Mouse (Mus musculus) lung, embryonic 14.5 days (tissue): ENCODE measurements around the gene Hist1h3b. TPM values are rescaled to one million over a fixed set of nuclear protein-coding genes. Genes with fewer than 3 reads are reported as not detected.
"Not testable (repeated sequence)": the region's sequence is repeated elsewhere in the genome, so short reads cannot be mapped to it uniquely, and the experiment has no call there.

Source experiments
- ATAC-seq: fragments of 200-750 bp; cut with Nextera tagmentation; 2 replicates; pipeline ENCODE4 v1.8.0; 2017; ENCODE audit warnings: mild to moderate bottlenecking, moderate TSS enrichment, moderate library complexity; ENCODE audit not compliant: insufficient read depth
- DNase-seq: peaks from one replicate; pipeline ENCODE4 v3.0.0-alpha.2; 2015
- H3K27ac ChIP-seq: fragments of 300-500 bp; sonication (generic); 2 replicates; pipeline ENCODE4 v1.5.1; 2014; ENCODE audit warnings: low read depth, mild to moderate bottlenecking, moderate library complexity
- H3K27me3 ChIP-seq: fragments of 300-500 bp; sonication (generic); 2 replicates; pipeline ENCODE4 v1.6.1; 2014; ENCODE audit warnings: low read length, control low read depth; ENCODE audit not compliant: insufficient read depth
- H3K36me3 ChIP-seq: fragments of 300-500 bp; sonication (generic); 2 replicates; pipeline ENCODE4 v1.6.1; 2014; ENCODE audit warnings: control low read depth; ENCODE audit not compliant: insufficient read depth
- H3K4me1 ChIP-seq: fragments of 300-500 bp; sonication (generic); 2 replicates; pipeline ENCODE4 v1.6.1; 2014; ENCODE audit warnings: antibody characterized with exemption, control low read depth; ENCODE audit not compliant: insufficient read depth
- H3K4me2 ChIP-seq: fragments of 300-500 bp; sonication (generic); 2 replicates; pipeline ENCODE4 v1.6.1; 2014; ENCODE audit warnings: mild to moderate bottlenecking
- H3K4me3 ChIP-seq: fragments of 300-500 bp; sonication (generic); 2 replicates; pipeline ENCODE4 v1.5.1; 2014; ENCODE audit warnings: low read depth, low read length
- H3K9ac ChIP-seq: fragments of 300-500 bp; sonication (generic); 2 replicates; pipeline ENCODE4 v1.6.1; 2014
- H3K9me3 ChIP-seq: fragments of 300-500 bp; sonication (generic); 2 replicates; pipeline ENCODE4 v1.6.1; 2016; ENCODE audit warnings: low read depth, low read length, control low read depth
- CTCF ChIP-seq: IDR thresholded peaks from 2 replicates; pipeline ENCODE4 v1.5.1; 2016; ENCODE audit warnings: antibody characterized with exemption, low read depth
- WGBS: fragments of 180-500 bp; shearing (Covaris S2); extraction: QIAGEN DNeasy Blood & Tissue Kit; methylation state at CpG from one replicate; pipeline ENCODE4 v1.1.7; 2014; 5-methylcytosine and 5-hydroxymethylcytosine counted together
- polyA plus RNA-seq: library from polyadenylated mRNA; unstranded; fragments of >200 nt; fragmentation: Nextera tagmentation; extraction: Ambion mirVana; gene quantifications from 2 replicates; pipeline ENCODE4 v1.2.1, GENCODE M21; 2014

Gene Hist1h3b
- polyA plus RNA-seq, 1 experiment from 2014 or later: 18.4 TPM

DNA sequence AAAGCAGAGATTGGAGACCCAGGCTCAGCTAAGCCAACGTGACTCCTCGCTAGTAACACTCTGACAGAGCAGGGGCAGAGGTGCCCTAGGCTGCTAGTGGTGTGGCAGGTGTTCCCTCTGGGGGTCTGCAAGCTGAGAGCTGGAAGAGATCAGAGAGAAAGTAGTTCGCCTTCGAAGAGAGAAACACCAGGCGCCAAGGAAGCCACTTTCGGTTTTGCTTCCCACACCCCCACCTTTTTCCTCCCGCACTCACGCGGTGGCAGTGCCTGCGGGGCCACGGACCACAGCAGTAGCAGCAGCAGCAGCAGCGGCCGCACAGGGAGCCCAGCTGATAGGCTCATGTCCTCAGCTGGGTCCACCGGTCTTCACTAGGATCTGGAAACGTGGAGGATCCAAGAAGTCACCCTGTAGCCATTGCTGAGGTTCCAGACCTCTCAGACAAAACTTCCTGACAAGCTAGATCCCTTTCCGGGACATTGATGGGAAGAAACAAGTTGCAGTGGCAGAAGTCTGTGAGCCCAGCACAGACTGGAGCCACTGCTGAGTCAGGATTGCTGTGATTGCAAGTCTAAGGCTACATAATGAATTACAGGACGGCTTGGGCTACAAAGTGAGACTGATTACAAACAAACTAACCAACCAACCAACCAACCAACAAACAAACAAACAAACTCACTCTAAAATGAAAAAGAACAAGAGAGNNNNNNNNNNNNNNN lies 41.5 kb upstream of the Hist1h3b start, which contains the start of gene Hfe:
Gene Hfe, minus strand, starts transcription at position 481 of the 716 bp plus-strand sequence.
- H3K9ac ChIP-seq: peak within 1 kb of the TSS; percentile 61
- no peaks in the 10 kb centered on the region; the same call in 1 of the 2 replicates for H3K4me1 ChIP-seq
- H3K4me2 ChIP-seq: peak within 1 kb of the TSS; percentile 80
- peak within 1 kb of the TSS; percentile 41 for H3K4me3 ChIP-seq
- H3K36me3 ChIP-seq: no peaks in the 10 kb centered on the region
- TF ChIP-seq CTCF: no peak
- no peaks in the 10 kb centered on the region for H3K9me3 ChIP-seq
- ATAC-seq: peak; percentile 52
- H3K27ac ChIP-seq: peak within 1 kb of the TSS; percentile 18; the same call in 1 of the 2 replicates
- peak; percentile 68 for DNase-seq
- WGBS: 5% methylated on average over 17 of the region's 17 CpGs
- no peaks in the 10 kb centered on the region for H3K27me3 ChIP-seq

DNA sequence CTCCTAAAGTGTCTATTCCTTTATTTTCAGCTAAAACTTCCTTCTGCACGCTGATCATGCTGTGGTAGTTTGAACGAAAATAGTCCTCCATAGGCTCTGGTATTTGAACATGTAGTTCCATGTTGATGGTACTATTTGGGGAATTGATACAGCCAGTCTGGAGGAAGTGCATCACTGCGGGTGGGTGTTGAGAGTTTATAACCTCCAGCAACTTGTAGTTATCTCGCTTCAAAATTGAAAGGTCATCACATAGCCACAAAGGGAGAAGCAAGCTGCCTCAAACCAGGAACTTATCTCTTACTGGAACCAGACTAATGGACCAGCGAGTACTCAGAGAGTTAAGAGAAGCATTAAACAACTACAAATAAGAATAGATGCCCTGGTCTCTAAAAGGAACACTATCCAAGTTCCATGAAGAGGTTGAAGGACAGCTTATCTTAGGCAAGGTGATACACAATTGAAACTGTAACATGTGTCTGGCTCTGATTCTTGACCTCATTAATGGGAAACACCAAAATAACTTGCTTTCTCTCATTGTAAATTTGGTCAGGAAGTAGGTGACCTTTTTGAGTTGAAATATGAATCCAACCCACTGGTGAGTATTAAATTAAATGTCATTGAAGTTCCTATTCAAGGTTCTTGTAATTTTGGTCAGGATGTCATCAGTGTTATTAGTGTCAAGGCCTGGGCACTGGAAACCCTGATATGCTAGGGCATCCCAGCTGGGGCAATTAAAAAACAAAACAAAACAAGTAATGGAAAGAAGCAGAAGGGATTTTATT lies 35.6 kb upstream of the Hist1h3b start:
- TF ChIP-seq CTCF: no peak
- no peak for ATAC-seq
- 84% methylated on average over 5 of the region's 5 CpGs for WGBS

DNA sequence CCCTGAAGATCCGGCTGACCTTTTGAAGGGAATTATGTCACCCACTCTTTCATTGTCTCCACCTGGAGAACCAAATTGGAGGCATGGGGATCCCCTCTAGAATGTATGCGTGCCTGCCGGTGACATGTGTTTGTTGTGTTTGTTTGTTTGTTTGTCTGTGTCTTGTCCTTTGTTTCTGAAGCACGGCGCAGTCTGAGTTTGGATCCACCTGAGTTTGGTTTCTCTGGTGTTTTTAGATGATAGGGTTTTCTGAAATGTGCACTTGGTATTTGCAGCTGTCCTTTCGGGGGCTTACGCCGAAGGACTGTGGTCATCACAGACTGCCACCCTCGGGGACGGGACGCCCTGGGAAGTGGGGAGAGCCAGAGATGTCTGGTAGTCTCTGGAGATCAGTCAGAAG lies 34.9 kb upstream of the Hist1h3b start:
- DNase-seq: no peak

More for the DNA sequence above, 35.6 kb upstream of the Hist1h3b start:
- H3K4me3 ChIP-seq: no peak overlapping the region
- H3K36me3 ChIP-seq: no peaks in the 10 kb centered on the region
- H3K27ac ChIP-seq: no peak overlapping the region
- H3K9ac ChIP-seq: no peak overlapping the region
- H3K4me2 ChIP-seq: no peak overlapping the region
- no peaks in the 10 kb centered on the region; the same call in 1 of the 2 replicates for H3K9me3 ChIP-seq
- no peak for DNase-seq
- no peaks in the 10 kb centered on the region for H3K27me3 ChIP-seq
- no peaks in the 10 kb centered on the region for H3K4me1 ChIP-seq

DNA sequence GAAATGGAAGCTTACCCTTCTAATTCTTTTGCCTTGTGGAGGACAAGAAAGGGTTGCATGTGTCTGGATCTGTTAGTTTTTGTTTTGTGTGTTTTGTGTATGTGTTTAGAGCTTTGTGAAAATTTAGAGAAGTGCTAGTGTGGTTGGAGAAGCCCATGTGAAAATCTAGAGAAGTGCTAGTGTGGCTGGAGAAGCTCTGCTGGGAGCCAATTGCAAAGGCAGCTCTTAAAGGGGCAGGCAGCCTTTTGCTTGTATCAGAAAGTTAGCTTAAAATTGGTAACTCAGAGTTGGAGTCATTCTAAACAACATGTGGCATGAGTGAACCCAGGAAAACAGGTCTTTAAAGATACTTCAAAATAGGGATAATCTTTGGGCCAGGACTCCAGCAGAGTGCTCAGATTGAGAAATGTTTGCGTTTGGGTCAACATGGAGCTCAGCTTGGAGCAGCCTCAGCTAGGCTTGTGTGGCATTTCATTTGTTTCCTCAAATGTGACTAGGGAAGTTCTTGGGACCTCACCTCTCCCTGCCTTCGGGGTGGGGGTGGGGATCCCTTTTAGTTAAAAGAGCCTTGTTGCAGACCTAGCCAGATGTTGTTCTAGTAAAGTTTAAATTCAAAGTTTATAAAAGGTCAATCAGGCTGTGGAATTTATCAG lies 34.3 kb upstream of the Hist1h3b start:
- not testable (repeated sequence) for DNase-seq, H3K36me3 ChIP-seq, H3K9me3 ChIP-seq, H3K4me3 ChIP-seq, H3K4me2 ChIP-seq, H3K4me1 ChIP-seq, H3K9ac ChIP-seq, ATAC-seq, H3K27ac ChIP-seq, H3K27me3 ChIP-seq
- 6% methylated on average over 2 of the region's 2 CpGs for WGBS

More for the DNA sequence above, 34.9 kb upstream of the Hist1h3b start:
- no peak for TF ChIP-seq CTCF
- no peak overlapping the region for H3K9ac ChIP-seq
- H3K4me3 ChIP-seq: no peak overlapping the region
- no peak overlapping the region for H3K4me2 ChIP-seq
- H3K4me1 ChIP-seq: no peaks in the 10 kb centered on the region
- ATAC-seq: no peak
- no peaks in the 10 kb centered on the region for H3K27me3 ChIP-seq
- 39% methylated on average over 11 of the region's 11 CpGs for WGBS
- H3K27ac ChIP-seq: no peak overlapping the region
- no peaks in the 10 kb centered on the region; the same call in 1 of the 2 replicates for H3K9me3 ChIP-seq
- H3K36me3 ChIP-seq: no peaks in the 10 kb centered on the region

DNA sequence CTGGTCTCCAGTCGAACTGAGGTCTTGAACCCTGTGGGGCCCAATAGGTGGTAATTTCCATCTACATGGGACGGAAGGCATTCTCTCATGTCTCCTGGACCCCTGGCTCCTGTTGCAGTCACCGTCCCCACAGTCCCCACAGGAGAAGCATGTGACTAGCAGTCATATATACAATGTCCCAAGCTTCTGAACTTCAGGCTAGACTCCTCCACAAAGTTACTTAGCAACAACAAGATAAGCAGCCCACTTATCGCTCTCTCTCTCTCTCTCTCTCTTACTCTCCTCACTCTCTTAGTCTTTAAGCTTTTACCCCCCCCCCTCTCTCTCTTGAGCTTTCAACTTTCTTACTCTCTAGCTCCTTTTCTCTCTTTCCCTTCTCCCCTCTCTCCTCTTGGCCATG lies 27.8 kb upstream of the Hist1h3b start:
- TF ChIP-seq CTCF: no peak
- Histone ChIP-seq H3K4me2 (no peak overlapping the region), H3K4me3 (no peak overlapping the region), H3K27me3 (no peaks in the 10 kb centered on the region), H3K27ac (no peak overlapping the region), H3K36me3 (no peaks in the 10 kb centered on the region), H3K4me1 (0 out of 2 replicates have a peak, but pooled peaks cover 4% of the 10 kb centered on the region), H3K9ac (no peak overlapping the region), H3K9me3 (no peaks in the 10 kb centered on the region; the same call in 1 of the 2 replicates)
- ATAC-seq: no peak; the same call in 1 of the 2 replicates
- 48% methylated on average over 4 of the region's 4 CpGs for WGBS
- no peak for DNase-seq

DNA sequence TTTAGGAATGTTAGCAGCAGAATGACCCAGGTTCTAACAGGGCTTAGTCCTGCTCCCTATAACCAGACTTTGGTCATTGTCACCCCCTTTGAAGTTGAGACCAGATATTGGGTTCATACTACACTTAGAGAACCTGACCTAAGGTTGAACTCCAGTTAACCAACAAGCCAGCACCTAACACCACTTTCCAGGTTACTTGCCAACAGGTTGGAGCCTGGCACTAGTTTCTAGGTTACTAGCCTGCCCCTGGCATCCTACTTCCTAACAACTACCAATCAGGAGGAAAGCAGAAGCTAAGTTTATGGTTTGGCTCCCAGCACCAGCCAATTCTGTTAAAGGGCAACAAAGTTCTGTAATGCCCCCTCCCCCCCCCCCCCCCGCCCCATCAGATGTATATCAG lies 26.9 kb upstream of the Hist1h3b start:
- no peak overlapping the region for H3K4me3 ChIP-seq
- H3K9ac ChIP-seq: no peak overlapping the region
- ATAC-seq (no peak), DNase-seq (no peak)
- no peak for TF ChIP-seq CTCF
- H3K36me3 ChIP-seq: no peaks in the 10 kb centered on the region
- H3K9me3 ChIP-seq: no peaks in the 10 kb centered on the region
- H3K4me1 ChIP-seq: 0 out of 2 replicates have a peak, but pooled peaks cover 4% of the 10 kb centered on the region
- H3K4me2 ChIP-seq: no peak overlapping the region
- H3K27ac ChIP-seq: no peak overlapping the region
- 83% methylated on average over 1 of the region's 1 CpGs for WGBS
- H3K27me3 ChIP-seq: no peaks in the 10 kb centered on the region
